Mouse (Mus musculus) erythroblast, embryonic 14.5 days (primary cell): ENCODE results near the gene Dnajb1.

Experiments used
- GATA1 ChIP-seq: IDR thresholded peaks from 2 replicates; pipeline ENCODE4 v1.6.1; 2012; ENCODE audit warnings: low read length, inconsistent platforms, mixed read lengths
- TAL1 ChIP-seq: IDR thresholded peaks from 3 replicates; pipeline ENCODE4 v1.6.1; 2012; ENCODE audit warnings: low read length, inconsistent platforms, mixed read lengths

GRCm38 (mm10) chr8:83607661-83608397 lies at the start of gene Dnajb1, which contains the start of gene Tecr:
- TF ChIP-seq GATA1 (0 out of 2 replicates have a peak, but pooled peaks have one; percentile 34), TAL1 (no peak)
